Mouse (Mus musculus): ENCODE measurements around the gene Zfp687.
"Not testable (repeated sequence)": the region's sequence is repeated elsewhere in the genome, so short reads cannot be mapped to it uniquely, and the experiment has no call there.

The Zfp687 gene

GRCm38 (mm10) chr3:95015337-95015872 lies at the start of gene Zfp687:
Gene Zfp687, minus strand, starts transcription at chr3:95015448.
- peak; percentile 99 for DNase-seq

GRCm38 (mm10) chr3:95063741-95064140 lies 48.5 kb upstream of the Zfp687 start:
- DNase-seq, result no peak

GRCm38 (mm10) chr3:95058078-95058477 lies 42.8 kb upstream of the Zfp687 start:
- no peak for DNase-seq

GRCm38 (mm10) chr3:95056275-95056674 lies 41.0 kb upstream of the Zfp687 start:
- no peak for DNase-seq

GRCm38 (mm10) chr3:95054481-95055260 lies 39.4 kb upstream of the Zfp687 start:
- DNase-seq, result no peak

GRCm38 (mm10) chr3:95053701-95054100 lies 38.5 kb upstream of the Zfp687 start:
- peak; percentile 50 for DNase-seq

GRCm38 (mm10) chr3:95052959-95053358 lies 37.7 kb upstream of the Zfp687 start:
- DNase-seq, result peak; percentile 69

GRCm38 (mm10) chr3:95047914-95048313 lies 32.7 kb upstream of the Zfp687 start:
- DNase-seq, result no peak

GRCm38 (mm10) chr3:95046462-95047057 lies 31.3 kb upstream of the Zfp687 start:
- DNase-seq, result no peak

- peak; percentile 16 for DNase-seq
These were observed 28.0 kb upstream of the Zfp687 start for GRCm38 (mm10) chr3:95043251-95043650.

GRCm38 (mm10) chr3:95042838-95043229 lies 27.6 kb upstream of the Zfp687 start:
- no peak for DNase-seq

- DNase-seq, result peak; percentile 98
These were observed 27.1 kb upstream of the Zfp687 start, which contains the start of gene Psmd4 for GRCm38 (mm10) chr3:95042166-95042837. Gene Psmd4, minus strand, starts transcription at chr3:95042614.

GRCm38 (mm10) chr3:95041625-95042024 lies 26.4 kb upstream of the Zfp687 start:
- peak; percentile 2 for DNase-seq

GRCm38 (mm10) chr3:95029953-95030352 lies 14.7 kb upstream of the Zfp687 start:
- peak; percentile 55 for DNase-seq

- not testable (repeated sequence) for DNase-seq
These were observed 14.1 kb upstream of the Zfp687 start for GRCm38 (mm10) chr3:95029291-95029827.

GRCm38 (mm10) chr3:95028603-95029002 lies 13.4 kb upstream of the Zfp687 start:
- DNase-seq, result peak; percentile 24

GRCm38 (mm10) chr3:95027701-95028100 lies 12.5 kb upstream of the Zfp687 start:
- peak; percentile 81 for DNase-seq

- peak; percentile 36 for DNase-seq
These were observed 11.9 kb upstream of the Zfp687 start for GRCm38 (mm10) chr3:95027057-95027645.

GRCm38 (mm10) chr3:95025202-95025601 lies 10.0 kb upstream of the Zfp687 start:
- DNase-seq, result no peak

GRCm38 (mm10) chr3:95024551-95024950 lies 9.3 kb upstream of the Zfp687 start:
- no peak for DNase-seq

- not testable (repeated sequence) for DNase-seq
These were observed 5.7 kb upstream of the Zfp687 start for GRCm38 (mm10) chr3:95020956-95021355.

- DNase-seq, result peak; percentile 42
These were observed 3.5 kb upstream of the Zfp687 start for GRCm38 (mm10) chr3:95018741-95019140.

All from thymus, postnatal 14 days (tissue).